Mouse (Mus musculus): ENCODE results near the gene Ifna16. TPM values are rescaled to one million over a fixed set of nuclear protein-coding genes. Genes with fewer than 3 reads are reported as not detected.

Gene Ifna16
- not detected for total RNA-seq (2021)
- long read RNA-seq, experiment 1 = 0 reads
- long read RNA-seq, experiment 2 = 0 reads

- no peak for DNase-seq (ENCODE audit: low spot score in 2 of 2)
Measured at GRCm38 (mm10) chr4:88676824-88677223, at the start of gene Ifna16. Gene Ifna16, minus strand, starts transcription at chr4:88676924.

DNA sequence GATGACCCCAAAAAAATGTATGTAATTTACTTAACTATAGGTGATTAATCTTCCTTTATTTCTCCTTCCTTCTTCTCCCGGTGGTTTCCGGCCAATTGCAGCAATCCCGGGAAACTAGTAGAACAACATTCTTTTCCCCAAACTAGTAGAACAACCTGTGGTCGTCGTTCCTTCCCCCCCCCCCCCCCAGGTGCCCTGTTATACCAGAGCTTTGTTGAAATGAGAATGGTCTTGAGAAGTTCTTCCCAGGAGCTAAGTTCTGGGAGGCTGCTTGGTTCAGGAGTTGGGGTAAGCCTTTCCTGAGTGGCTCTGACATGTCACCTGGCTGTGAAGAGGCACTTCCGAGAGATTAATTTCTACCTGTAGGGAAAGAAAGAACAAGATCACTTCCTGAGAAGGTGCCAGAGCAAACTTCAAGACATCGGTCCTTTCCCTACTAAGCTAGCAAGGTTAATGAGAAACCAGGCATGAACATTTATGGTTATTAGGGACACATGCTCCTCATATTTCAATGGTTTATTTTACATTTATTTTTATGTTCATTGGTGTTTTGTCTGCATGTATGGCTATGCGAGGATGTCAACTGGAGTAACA is 46.9 kb upstream of the Ifna16 start:
- no peak for DNase-seq (ENCODE audit: low spot score in 2 of 2)

- DNase-seq (ENCODE audit: low spot score in 2 of 2) = peak; percentile 89
Measured at GRCm38 (mm10) chr4:88721791-88722721, 45.3 kb upstream of the Ifna16 start, which contains the start of the genes Gm26566 and Klhl9. Gene Gm26566, plus strand, starts transcription at chr4:88721805. Gene Klhl9, minus strand, starts transcription at chr4:88722465.

DNA sequence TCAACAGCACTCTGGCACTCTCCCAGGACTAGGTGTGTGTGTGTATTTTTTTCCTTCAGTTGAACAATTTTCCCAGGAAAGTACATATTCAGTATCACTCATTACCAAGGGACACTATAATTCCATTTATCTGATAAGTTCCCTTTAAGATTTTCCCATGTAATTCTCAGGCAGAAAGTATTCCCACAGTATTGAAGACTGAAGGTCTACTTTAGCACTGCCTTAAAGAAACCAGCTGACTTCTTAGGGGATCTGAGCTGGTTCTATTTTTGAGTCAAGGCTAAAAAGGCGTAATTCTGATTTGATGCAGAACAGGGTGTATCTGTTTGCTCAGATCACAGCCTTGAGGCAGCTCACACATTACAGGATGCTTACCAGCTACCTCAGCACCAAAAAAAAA is 42.0 kb upstream of the Ifna16 start:
- DNase-seq (ENCODE audit: low spot score in 2 of 2) = no peak

- DNase-seq (ENCODE audit: low spot score in 2 of 2) = no peak
Measured at GRCm38 (mm10) chr4:88715059-88715458, 38.3 kb upstream of the Ifna16 start.

DNA sequence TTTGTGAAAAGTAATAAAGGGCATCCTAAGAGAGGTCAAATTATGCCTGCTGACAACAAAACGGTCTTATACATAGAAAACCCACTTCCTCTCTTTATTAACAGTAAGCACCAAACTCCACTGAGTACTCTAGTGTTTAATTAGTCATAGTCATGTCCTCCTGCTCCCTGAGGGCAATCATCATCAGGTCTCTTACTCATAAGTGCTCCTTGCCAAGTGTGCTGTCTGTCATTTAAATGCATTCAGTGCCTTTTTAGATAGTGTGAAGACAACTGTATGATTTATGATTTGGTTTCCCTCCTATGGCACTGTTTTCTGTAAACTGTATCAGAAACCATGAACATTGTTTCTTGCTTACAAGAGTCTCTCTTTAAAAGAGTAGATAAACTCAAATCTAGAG is 37.6 kb upstream of the Ifna16 start:
- DNase-seq (ENCODE audit: low spot score in 2 of 2) = no peak

- no peak for DNase-seq (ENCODE audit: low spot score in 2 of 2)
Measured at GRCm38 (mm10) chr4:88707128-88707826, 30.6 kb upstream of the Ifna16 start.

DNA sequence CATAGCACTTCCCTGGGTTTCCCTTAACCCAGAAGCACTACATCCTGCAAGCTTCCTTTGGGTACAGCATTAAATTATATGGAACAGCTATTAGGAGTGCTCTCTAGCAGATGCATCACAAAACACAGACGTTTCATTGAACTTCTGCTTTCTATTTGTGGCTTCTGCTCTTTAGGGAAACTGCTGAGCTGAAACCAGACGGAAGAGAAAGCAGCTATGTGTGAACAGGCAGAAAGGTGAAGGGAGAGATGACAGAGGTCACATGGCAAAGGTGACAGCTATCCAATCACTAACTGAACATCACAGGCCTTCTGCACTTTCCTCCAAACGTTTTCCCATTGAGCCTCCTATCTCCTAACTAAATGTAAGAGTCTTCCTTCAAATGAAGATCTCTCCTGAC is 29.2 kb upstream of the Ifna16 start:
- no peak for DNase-seq (ENCODE audit: low spot score in 2 of 2)

DNA sequence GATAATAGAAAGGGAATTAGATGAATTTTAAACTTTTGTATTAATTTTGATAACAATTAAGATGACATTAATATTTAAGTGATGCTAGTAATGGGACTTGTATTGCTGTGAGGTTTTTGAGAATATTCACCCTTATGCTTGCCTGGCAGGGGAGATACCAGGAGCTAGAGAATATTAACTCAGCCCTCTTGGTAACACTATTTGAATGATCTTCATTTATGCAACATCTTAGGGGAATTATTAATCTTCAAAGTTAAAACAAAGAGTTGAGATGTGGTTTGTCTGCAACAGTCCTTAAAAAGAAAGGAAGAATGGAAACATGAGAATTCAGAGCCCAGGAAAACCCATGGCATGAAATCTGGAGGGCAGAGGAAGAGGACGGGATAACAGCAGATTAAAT is 22.6 kb upstream of the Ifna16 start:
- no peak for DNase-seq (ENCODE audit: low spot score in 2 of 2)

DNA sequence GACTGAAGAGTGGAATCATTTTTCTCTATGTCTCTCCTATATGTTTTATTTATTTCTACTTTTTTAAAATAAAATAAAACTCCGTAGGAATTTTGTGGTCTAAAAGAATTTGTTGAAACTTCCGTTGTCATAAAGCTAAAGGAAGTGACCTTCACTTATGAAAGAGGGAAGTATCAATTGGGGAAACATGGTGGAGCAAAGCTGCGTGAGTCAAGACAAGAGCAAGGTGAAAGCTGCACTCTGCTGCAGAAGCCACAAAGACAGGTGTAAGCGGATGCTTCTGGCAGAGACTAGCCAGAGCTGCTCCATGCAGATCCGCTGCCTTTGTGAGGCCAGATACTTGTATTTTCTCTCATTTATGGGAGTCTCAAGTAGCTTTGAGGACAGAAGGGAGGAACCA is 22.1 kb upstream of the Ifna16 start:
- DNase-seq (ENCODE audit: low spot score in 2 of 2) = no peak

GRCm38 (mm10) chr4:88697753-88698152 is 21.0 kb upstream of the Ifna16 start:
- DNase-seq (ENCODE audit: low spot score in 2 of 2) = no peak

- no peak for DNase-seq (ENCODE audit: low spot score in 2 of 2)
Measured at GRCm38 (mm10) chr4:88697108-88697507, 20.4 kb upstream of the Ifna16 start.

DNA sequence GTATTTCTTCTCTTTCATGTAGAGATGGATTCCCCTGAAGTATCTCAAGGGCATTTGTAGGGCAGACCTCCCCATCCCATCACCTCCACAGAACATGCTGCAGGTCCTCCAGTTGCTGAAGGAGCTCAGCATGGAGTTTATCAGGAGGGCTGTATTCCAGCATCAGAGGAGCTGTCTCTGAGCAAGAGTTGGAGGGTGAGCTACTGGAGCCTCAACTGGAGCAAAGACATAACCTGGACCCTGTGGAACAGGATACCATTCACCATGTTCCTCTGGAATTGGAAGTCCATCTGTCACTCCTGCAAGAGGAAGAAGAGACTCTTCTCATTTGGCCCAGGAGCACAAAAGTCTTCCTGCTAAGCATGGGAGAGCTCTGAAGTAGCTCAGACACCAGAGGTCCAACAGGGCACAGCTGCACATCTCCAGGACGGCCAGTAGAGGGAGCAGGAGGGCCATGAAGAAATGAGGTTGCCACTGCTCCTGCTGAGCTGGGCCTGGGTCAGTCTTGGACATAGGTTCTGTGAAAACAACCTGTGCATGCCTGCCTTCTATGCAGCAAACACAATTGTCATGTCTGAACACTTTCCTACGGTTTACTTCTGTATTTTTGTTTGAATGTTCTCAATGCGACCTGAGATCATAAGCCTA is 19.6 kb upstream of the Ifna16 start:
- peak; percentile 75 to 79 for DNase-seq (ENCODE audit: low spot score in 2 of 2)

DNA sequence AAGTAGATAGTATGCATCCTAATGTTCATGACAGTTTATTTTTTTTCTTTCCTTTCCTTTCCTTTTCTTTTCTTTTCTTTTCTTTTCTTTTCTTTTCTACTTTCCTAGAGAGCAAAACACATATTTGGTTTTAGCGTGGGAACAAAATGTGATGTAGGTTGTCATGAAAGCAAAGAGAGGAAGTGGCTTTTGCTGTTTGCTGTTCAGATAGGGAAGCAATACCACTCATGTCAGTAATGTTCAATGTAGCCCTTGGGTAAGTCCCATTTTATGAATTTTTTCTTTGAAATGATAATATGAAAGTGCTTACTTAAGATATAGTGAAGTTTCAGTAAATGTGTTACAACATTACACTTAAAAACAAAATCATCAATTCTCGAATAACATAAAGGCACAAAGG is 16.7 kb upstream of the Ifna16 start:
- DNase-seq (ENCODE audit: low spot score in 2 of 2) = no peak

GRCm38 (mm10) chr4:88692537-88692936 is 15.8 kb upstream of the Ifna16 start:
- DNase-seq (ENCODE audit: low spot score in 2 of 2) = no peak

- DNase-seq (ENCODE audit: low spot score in 2 of 2) = no peak
Measured at GRCm38 (mm10) chr4:88691259-88691658, 14.5 kb upstream of the Ifna16 start, which contains the start of gene Ifnab. Gene Ifnab, minus strand, starts transcription at chr4:88691359.

- no peak for DNase-seq (ENCODE audit: low spot score in 2 of 2)
Measured at GRCm38 (mm10) chr4:88683812-88684211, 7.1 kb upstream of the Ifna16 start, which contains the start of gene Ifna2. Gene Ifna2, minus strand, starts transcription at chr4:88683912.

DNA sequence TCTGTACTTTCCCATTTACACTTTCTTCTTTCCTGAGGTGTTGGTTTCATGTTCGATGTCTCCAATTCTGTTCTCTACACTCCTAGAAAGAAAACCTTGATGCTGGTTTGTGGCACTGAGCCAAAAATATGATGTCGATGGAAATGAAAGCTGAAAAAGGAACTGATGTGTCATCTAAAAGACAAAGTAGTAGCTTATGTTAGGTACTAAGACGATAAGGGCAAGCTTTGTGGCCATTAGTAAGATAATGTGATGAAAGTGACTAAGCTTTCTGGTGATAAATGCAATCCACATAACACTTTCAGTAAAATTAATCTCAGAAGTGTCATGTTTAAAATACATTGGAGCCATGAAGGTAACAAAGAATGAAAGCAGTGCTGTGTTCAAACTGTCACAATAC is 4.6 kb upstream of the Ifna16 start:
- no peak for DNase-seq (ENCODE audit: low spot score in 2 of 2)

GRCm38 (mm10) chr4:88680362-88680761 is 3.6 kb upstream of the Ifna16 start:
- DNase-seq (ENCODE audit: low spot score in 2 of 2) = no peak

DNA sequence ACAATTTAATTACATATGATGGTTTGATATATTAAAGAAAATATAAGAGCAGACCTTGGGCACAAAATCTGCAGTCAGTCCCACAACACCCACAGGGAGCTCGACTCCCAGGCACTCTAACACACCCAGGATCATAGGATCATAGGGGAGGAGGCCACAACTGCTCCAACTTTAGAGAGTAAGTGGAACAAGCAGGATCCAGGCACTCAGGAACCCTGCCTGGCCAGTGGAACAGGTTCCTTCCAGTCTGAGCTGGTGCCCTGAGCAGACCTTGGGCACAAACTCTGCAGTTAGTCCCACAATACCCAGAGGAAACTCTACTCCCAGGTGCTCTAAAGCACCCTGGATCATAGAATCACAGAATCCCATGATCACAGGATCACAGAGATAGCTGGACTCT is 21.3 kb downstream of the Ifna16 start:
- no peak for DNase-seq (ENCODE audit: low spot score in 2 of 2)

GRCm38 (mm10) chr4:88653644-88654043 is 23.1 kb downstream of the Ifna16 start:
- no peak for DNase-seq (ENCODE audit: low spot score in 2 of 2)

Data from adrenal gland, adult 18-20 months (tissue).